Mouse (Mus musculus): ENCODE measurements around the gene Popdc3.

DNA sequence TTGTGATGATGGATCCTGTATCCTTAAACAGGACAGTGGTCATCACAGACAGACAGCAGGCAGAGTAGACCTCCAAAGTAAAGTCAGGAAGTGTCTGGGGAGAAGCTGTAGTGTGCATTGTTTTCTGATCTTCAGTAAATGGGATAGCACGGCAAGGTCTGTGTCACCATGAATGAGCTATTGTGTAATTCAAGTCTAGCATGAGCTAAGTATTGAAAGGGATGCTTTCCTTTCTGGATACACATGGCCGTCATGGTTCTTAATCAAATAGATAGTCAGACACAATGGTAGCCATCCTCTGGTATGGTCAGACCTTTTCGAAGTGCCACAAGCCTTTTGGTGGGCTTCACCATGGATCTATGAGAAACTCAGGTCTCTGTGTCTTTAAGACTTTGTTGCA lies 142.4 kb downstream of the Popdc3 start:
- no peak for TF ChIP-seq POLR2A (IDR thresholded peaks at IDR 0.05; ENCODE audit: control insufficient read depth in 1 of 2, insufficient read depth in 1 of 2, low read depth in 1 of 2, low read length in 2 of 2, poor library complexity in 1 of 2)
- no peak for TF ChIP-seq RAD21 (IDR thresholded peaks at IDR 0.05; ENCODE audit: low read depth, low read length)
- no peak for TF ChIP-seq GABPA (IDR thresholded peaks at IDR 0.05; ENCODE audit: low read depth, low read length)
- no peak for TF ChIP-seq CHD2 (IDR thresholded peaks at IDR 0.05; ENCODE audit: low read length)
- no peak for TF ChIP-seq CTCF (IDR thresholded peaks at IDR 0.05 in 2 of 3, conservative IDR thresholded peaks at IDR 0.05 in 1 of 3; ENCODE audit: control insufficient read depth in 1 of 3, insufficient read depth in 1 of 3, low read depth in 2 of 3, low read length in 3 of 3, poor library complexity in 1 of 3, severe bottlenecking in 1 of 3)
- no peak for TF ChIP-seq MAFK (IDR thresholded peaks at IDR 0.05; ENCODE audit: borderline replicate concordance, low read depth, low read length)
- no peak for TF ChIP-seq HCFC1 (IDR thresholded peaks at IDR 0.05; ENCODE audit: low read depth, low read length)
- no peak for TF ChIP-seq POLR2AphosphoS5 (IDR thresholded peaks at IDR 0.05; ENCODE audit: borderline replicate concordance, low read depth, low read length)
- TF ChIP-seq ZC3H11A (IDR thresholded peaks at IDR 0.05; ENCODE audit: low read depth, low read length) = no peak
- no peak for TF ChIP-seq ZNF384 (IDR thresholded peaks at IDR 0.05; ENCODE audit: low read depth, low read length)

Data from MEL (cell line).